Mouse (Mus musculus) embryonic facial prominence, embryonic 15.5 days (tissue): ENCODE data around the gene Tex2. TPM values are rescaled to one million over a fixed set of nuclear protein-coding genes. Genes with fewer than 3 reads are reported as not detected.

Experiments used
- ATAC-seq: fragments of 200-750 bp; cut with Nextera tagmentation; 2 replicates; pipeline ENCODE4 v1.8.0; 2017; ENCODE audit warnings: low read depth, moderate TSS enrichment; ENCODE audit not compliant: insufficient number of reproducible peaks, low FRiP score, low TSS enrichment
- H3K27ac ChIP-seq: fragments of 300-500 bp; sonication (generic); replicated peaks from 2 replicates; pipeline ENCODE4 v1.5.1; 2015; ENCODE audit warnings: mild to moderate bottlenecking, inconsistent platforms
- H3K27me3 ChIP-seq: fragments of 300-500 bp; sonication (generic); 2 replicates; pipeline ENCODE4 v1.6.1; 2015; ENCODE audit warnings: inconsistent platforms
- H3K36me3 ChIP-seq: fragments of 300-500 bp; sonication (generic); 2 replicates; pipeline ENCODE4 v1.6.1; 2015; ENCODE audit warnings: mild to moderate bottlenecking, inconsistent platforms
- H3K4me1 ChIP-seq: fragments of 300-500 bp; sonication (generic); 2 replicates; pipeline ENCODE4 v1.6.1; 2015; ENCODE audit warnings: inconsistent platforms
- H3K4me2 ChIP-seq: fragments of 300-500 bp; sonication (generic); replicated peaks from 2 replicates; pipeline ENCODE4 v1.6.1; 2015; ENCODE audit warnings: mild to moderate bottlenecking, inconsistent platforms
- H3K4me3 ChIP-seq: fragments of 300-500 bp; sonication (generic); replicated peaks from 2 replicates; pipeline ENCODE4 v1.5.1; 2015; ENCODE audit warnings: mild to moderate bottlenecking, inconsistent platforms
- H3K9ac ChIP-seq: fragments of 300-500 bp; sonication (generic); 2 replicates; pipeline ENCODE4 v1.6.1; 2015; ENCODE audit warnings: inconsistent platforms
- H3K9me3 ChIP-seq: fragments of 300-500 bp; sonication (generic); replicated peaks from 2 replicates; pipeline ENCODE4 v1.6.1; 2016; ENCODE audit warnings: inconsistent platforms
- WGBS: fragments of 180-500 bp; shearing (Covaris S2); methylation state at CpG from one replicate; pipeline ENCODE4 v1.1.7; 2015; 5-methylcytosine and 5-hydroxymethylcytosine counted together
- polyA plus RNA-seq: library from polyadenylated mRNA; unstranded; fragments of >200 nt; fragmentation: Nextera tagmentation; extraction: Ambion mirVana; gene quantifications from 2 replicates; pipeline ENCODE4 v1.2.1, GENCODE M21; 2015

The Tex2 gene
- polyA plus RNA-seq, 1 experiment from 2014 or later, result 11.9 TPM

DNA sequence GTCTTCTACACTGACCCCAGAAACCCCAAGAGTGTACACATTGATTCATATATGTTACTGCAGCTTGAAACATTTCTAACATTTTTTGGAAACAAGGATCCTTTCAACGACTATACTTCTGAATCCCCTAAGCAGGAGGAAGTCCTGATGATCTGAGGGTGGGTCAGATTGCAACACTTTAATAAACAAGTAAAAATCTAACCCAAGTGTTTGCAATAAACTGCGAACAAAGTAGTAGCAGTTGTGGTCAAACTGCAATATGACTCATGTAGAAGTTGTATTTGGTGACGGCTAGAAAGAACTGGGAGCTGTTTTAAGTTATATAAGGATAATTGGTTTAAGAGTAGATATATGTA is 132.7 kb downstream of the Tex2 start:
- H3K4me2 ChIP-seq, result no peak overlapping the region
- no peak overlapping the region for H3K27ac ChIP-seq
- H3K4me1 ChIP-seq, result peaks cover 2% of the 10 kb centered on the region; the same call in 1 of the 2 replicates
- H3K27me3 ChIP-seq, result no peaks in the 10 kb centered on the region
- no peaks in the 10 kb centered on the region for H3K9me3 ChIP-seq
- 40% methylated on average over 3 of the region's 3 CpGs for WGBS
- no peak overlapping the region for H3K9ac ChIP-seq
- no peaks in the 10 kb centered on the region for H3K36me3 ChIP-seq
- no peak for ATAC-seq
- H3K4me3 ChIP-seq, result no peak overlapping the region

- Histone ChIP-seq H3K4me2 (no peak overlapping the region), H3K4me1 (no peaks in the 10 kb centered on the region), H3K9ac (no peak overlapping the region), H3K27ac (no peak overlapping the region), H3K4me3 (no peak overlapping the region), H3K9me3 (no peaks in the 10 kb centered on the region), H3K36me3 (no peaks in the 10 kb centered on the region), H3K27me3 (no peaks in the 10 kb centered on the region)
- 80% methylated on average over 9 of the region's 9 CpGs for WGBS
- ATAC-seq, result no peak
Measured at GRCm38 (mm10) chr11:106479619-106480529, 133.3 kb downstream of the Tex2 start.

GRCm38 (mm10) chr11:106478745-106479144 is 134.5 kb downstream of the Tex2 start:
- WGBS, result 38% methylated on average over 1 of the region's 1 CpGs
- no peaks in the 10 kb centered on the region for H3K36me3 ChIP-seq
- ATAC-seq, result no peak

GRCm38 (mm10) chr11:106477505-106478160 is 135.6 kb downstream of the Tex2 start:
- Histone ChIP-seq H3K36me3 (no peaks in the 10 kb centered on the region), H3K27ac (no peak overlapping the region), H3K27me3 (no peaks in the 10 kb centered on the region), H3K4me2 (no peak overlapping the region), H3K9me3 (no peaks in the 10 kb centered on the region), H3K4me3 (no peak overlapping the region), H3K9ac (no peak overlapping the region), H3K4me1 (no peaks in the 10 kb centered on the region)
- 93% methylated on average over 4 of the region's 4 CpGs for WGBS
- no peak for ATAC-seq

More at GRCm38 (mm10) chr11:106478745-106479144, 134.5 kb downstream of the Tex2 start:
- Histone ChIP-seq H3K4me3 (no peak overlapping the region), H3K4me2 (no peak overlapping the region), H3K27me3 (no peaks in the 10 kb centered on the region), H3K4me1 (no peaks in the 10 kb centered on the region), H3K9me3 (no peaks in the 10 kb centered on the region), H3K27ac (no peak overlapping the region), H3K9ac (no peak overlapping the region)

DNA sequence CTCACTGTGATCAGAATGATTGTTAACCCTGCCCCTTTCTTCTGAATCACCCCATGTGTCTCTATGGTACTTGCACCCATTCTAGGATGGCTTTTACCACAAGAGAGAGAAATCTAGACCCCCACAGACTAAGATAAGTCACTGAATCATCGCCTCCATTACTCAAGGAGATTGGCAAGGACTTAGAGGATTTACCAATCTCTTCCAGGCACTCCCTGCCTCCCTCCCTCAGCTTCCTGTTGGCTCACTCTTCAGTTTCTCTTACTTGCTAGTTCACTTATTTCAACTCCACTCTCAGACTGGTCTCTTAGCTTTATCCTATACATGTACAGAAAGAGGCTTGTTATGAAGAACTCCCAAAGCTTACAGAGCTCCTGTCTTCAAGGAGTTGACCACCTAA is 137.9 kb downstream of the Tex2 start:
- no peaks in the 10 kb centered on the region for H3K27me3 ChIP-seq
- no peak overlapping the region for H3K4me2 ChIP-seq
- no peak overlapping the region for H3K9ac ChIP-seq
- H3K4me1 ChIP-seq, result peaks cover 9% of the 10 kb centered on the region; the same call in 1 of the 2 replicates
- H3K4me3 ChIP-seq, result no peak overlapping the region
- no peak for ATAC-seq
- WGBS, result 87% methylated on average over 1 of the region's 1 CpGs
- H3K36me3 ChIP-seq, result no peaks in the 10 kb centered on the region
- no peaks in the 10 kb centered on the region for H3K9me3 ChIP-seq
- H3K27ac ChIP-seq, result no peak overlapping the region

- no peak for ATAC-seq
- 94% methylated on average over 1 of the region's 1 CpGs for WGBS
- H3K4me1 ChIP-seq, result peaks cover 9% of the 10 kb centered on the region; the same call in 1 of the 2 replicates
Measured at GRCm38 (mm10) chr11:106471629-106472028, 141.6 kb downstream of the Tex2 start.

GRCm38 (mm10) chr11:106468509-106468908 is 144.7 kb downstream of the Tex2 start:
- no peak overlapping the region for H3K4me2 ChIP-seq
- no peak overlapping the region for H3K4me3 ChIP-seq
- no peak for ATAC-seq
- H3K27ac ChIP-seq, result no peak overlapping the region
- H3K4me1 ChIP-seq, result peaks cover 18% of the 10 kb centered on the region; the same call in 1 of the 2 replicates
- no peak overlapping the region for H3K9ac ChIP-seq
- no peaks in the 10 kb centered on the region for H3K9me3 ChIP-seq
- no peaks in the 10 kb centered on the region for H3K36me3 ChIP-seq
- WGBS, result 97% methylated on average over 1 of the region's 1 CpGs
- H3K27me3 ChIP-seq, result no peaks in the 10 kb centered on the region

More at GRCm38 (mm10) chr11:106471629-106472028, 141.6 kb downstream of the Tex2 start:
- H3K36me3 ChIP-seq, result no peaks in the 10 kb centered on the region
- H3K27ac ChIP-seq, result no peak overlapping the region
- H3K27me3 ChIP-seq, result no peaks in the 10 kb centered on the region
- H3K4me2 ChIP-seq, result no peak overlapping the region
- no peak overlapping the region for H3K9ac ChIP-seq
- H3K4me3 ChIP-seq, result no peak overlapping the region
- H3K9me3 ChIP-seq, result no peaks in the 10 kb centered on the region

GRCm38 (mm10) chr11:106465932-106466331 is 147.3 kb downstream of the Tex2 start:
- H3K27ac ChIP-seq, result no peak overlapping the region
- H3K9ac ChIP-seq, result no peak overlapping the region
- 89% methylated on average over 4 of the region's 4 CpGs for WGBS
- no peak overlapping the region for H3K4me3 ChIP-seq
- H3K9me3 ChIP-seq, result no peaks in the 10 kb centered on the region
- H3K4me1 ChIP-seq, result peaks cover 17% of the 10 kb centered on the region; the same call in 1 of the 2 replicates
- H3K36me3 ChIP-seq, result no peaks in the 10 kb centered on the region
- H3K27me3 ChIP-seq, result no peaks in the 10 kb centered on the region
- no peak for ATAC-seq
- H3K4me2 ChIP-seq, result no peak overlapping the region

GRCm38 (mm10) chr11:106465545-106465903 is 147.7 kb downstream of the Tex2 start:
- H3K4me1 ChIP-seq, result 0 out of 2 replicates have a peak, but pooled peaks cover 13% of the 10 kb centered on the region
- H3K27me3 ChIP-seq, result no peaks in the 10 kb centered on the region
- no peak overlapping the region for H3K9ac ChIP-seq
- no peak overlapping the region for H3K4me2 ChIP-seq
- no peak for ATAC-seq
- H3K9me3 ChIP-seq, result no peaks in the 10 kb centered on the region
- no peak overlapping the region for H3K27ac ChIP-seq
- WGBS, result 93% methylated on average over 1 of the region's 1 CpGs
- no peaks in the 10 kb centered on the region for H3K36me3 ChIP-seq
- H3K4me3 ChIP-seq, result no peak overlapping the region

DNA sequence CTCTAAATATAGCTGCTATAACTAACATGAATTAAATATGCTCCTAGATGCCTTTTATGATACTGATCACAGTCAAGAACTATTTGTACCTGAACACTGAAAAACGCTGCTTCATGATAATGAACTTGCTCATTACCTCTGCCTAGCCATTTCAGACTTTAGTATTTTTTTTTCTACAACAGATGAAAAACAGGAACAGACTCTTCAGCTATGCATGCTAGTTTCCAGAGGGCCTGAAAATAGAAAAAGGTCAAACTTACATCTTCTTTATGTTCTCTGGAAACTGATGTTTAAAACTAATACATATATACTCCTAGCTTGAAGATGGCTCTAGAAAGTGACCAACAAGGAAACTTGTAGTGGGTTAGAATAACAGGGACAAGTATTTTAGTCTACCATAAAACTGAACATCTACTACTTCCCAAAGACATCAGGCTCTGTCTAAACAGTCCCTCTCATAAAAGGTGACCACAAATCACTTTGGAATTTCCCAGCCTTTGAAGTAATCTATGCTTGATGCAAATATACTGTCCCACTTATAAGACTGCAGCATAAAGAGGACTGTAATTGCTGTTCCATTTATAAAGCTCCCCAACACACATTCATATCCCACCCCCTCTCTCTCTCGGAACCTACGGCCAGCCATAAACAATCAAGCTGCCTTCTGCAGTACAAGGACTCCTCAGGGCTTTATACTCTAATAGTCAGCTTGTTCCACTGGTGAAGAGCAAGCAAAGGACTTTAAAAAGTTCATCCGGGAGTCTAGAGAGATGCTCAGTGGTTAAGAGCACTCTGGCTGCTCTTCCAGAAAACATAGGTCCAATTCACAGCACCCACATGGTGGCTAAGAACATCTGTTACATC is 148.3 kb downstream of the Tex2 start:
- Histone ChIP-seq H3K4me2 (no peak overlapping the region), H3K27ac (no peak overlapping the region), H3K9ac (no peak overlapping the region), H3K36me3 (no peaks in the 10 kb centered on the region), H3K4me3 (no peak overlapping the region), H3K4me1 (0 out of 2 replicates have a peak, but pooled peaks cover 13% of the 10 kb centered on the region), H3K9me3 (no peaks in the 10 kb centered on the region), H3K27me3 (no peaks in the 10 kb centered on the region)
- ATAC-seq, result no peak
- WGBS, result 54% methylated on average over 4 of the region's 4 CpGs

GRCm38 (mm10) chr11:106463845-106464244 is 149.4 kb downstream of the Tex2 start:
- no peak for ATAC-seq
- WGBS, result 66% methylated on average over 5 of the region's 5 CpGs

More at GRCm38 (mm10) chr11:106463845-106464244, 149.4 kb downstream of the Tex2 start:
- Histone ChIP-seq H3K4me3 (no peak overlapping the region), H3K9me3 (no peaks in the 10 kb centered on the region), H3K4me2 (no peak overlapping the region), H3K27ac (no peak overlapping the region), H3K27me3 (no peaks in the 10 kb centered on the region), H3K4me1 (0 out of 2 replicates have a peak, but pooled peaks cover 13% of the 10 kb centered on the region), H3K36me3 (no peaks in the 10 kb centered on the region), H3K9ac (no peak overlapping the region)
